Mouse (Mus musculus) CH12.LX (cell line): ENCODE measurements around the gene Pradc1. TPM values are rescaled to one million over a fixed set of nuclear protein-coding genes. Genes with fewer than 3 reads are reported as not detected.

Experiments used
- DNase-seq: peaks from one replicate; pipeline ENCODE4 v3.0.0-alpha.2; 2013; ENCODE audit errors: extremely low read depth
- H3K27ac ChIP-seq: 2 replicates; pipeline ENCODE4 v1.5.1; 2012; ENCODE audit warnings: low read depth, mild to moderate bottlenecking, control low read depth, moderate library complexity; ENCODE audit not compliant: insufficient read depth
- H3K27me3 ChIP-seq: replicated peaks from 2 replicates; pipeline ENCODE3; 2012; ENCODE audit warnings: inconsistent platforms
- H3K36me3 ChIP-seq, 2 experiments: replicated peaks in 1 of 2; 2 replicates each; pipeline versions ENCODE3 to v1.6.1; 2012; ENCODE audit warnings: inconsistent platforms in 1 of 2, low read length in 1 of 2, mild to moderate bottlenecking in 1 of 2, mixed read lengths in 1 of 2, moderate library complexity in 1 of 2; ENCODE audit not compliant: control insufficient read depth in 1 of 2, insufficient read depth in 1 of 2
- H3K4me1 ChIP-seq, 2 experiments: 2 replicates each; pipeline ENCODE4 v1.6.1; 2012; ENCODE audit warnings: inconsistent platforms in 1 of 2, moderate library complexity in 1 of 2; ENCODE audit not compliant: insufficient read depth in 2 of 2, control insufficient read depth in 1 of 2
- H3K4me2 ChIP-seq: 2 replicates; pipeline ENCODE4 v1.6.1; 2012; ENCODE audit warnings: low read depth, mild to moderate bottlenecking, control low read depth; ENCODE audit not compliant: poor library complexity, insufficient read depth, severe bottlenecking
- H3K4me3 ChIP-seq, 3 experiments: fragments of 150-350 bp in 1 of 3; sonication (generic) in 1 of 3; replicated peaks in 1 of 3; 2 replicates each; pipeline versions ENCODE3 to v1.5.1; 2011 to 2012; ENCODE audit warnings: low read depth in 2 of 3, low read length in 2 of 3, mild to moderate bottlenecking in 2 of 3, moderate library complexity in 2 of 3, control low read depth in 1 of 3, improper control_type of control experiment in 1 of 3, inconsistent platforms in 1 of 3, mixed read lengths in 1 of 3; ENCODE audit not compliant: poor library complexity in 1 of 3
- H3K79me2 ChIP-seq: replicated peaks from 2 replicates; pipeline ENCODE4 v1.6.1; 2012; ENCODE audit warnings: mild to moderate bottlenecking, moderate library complexity; ENCODE audit not compliant: control insufficient read depth, poor library complexity, insufficient read depth, severe bottlenecking; ENCODE audit errors: extremely low read depth
- H3K9ac ChIP-seq: 2 replicates; pipeline ENCODE4 v1.6.1; 2012; ENCODE audit warnings: low read depth, mild to moderate bottlenecking, control low read depth, moderate library complexity; ENCODE audit not compliant: insufficient read depth
- H3K9me3 ChIP-seq: replicated peaks from 2 replicates; pipeline ENCODE3; 2012; ENCODE audit warnings: low read length, inconsistent platforms, mixed read lengths
- BHLHE40 ChIP-seq: IDR thresholded peaks from 2 replicates; pipeline ENCODE4 v1.6.1; 2011; ENCODE audit warnings: mild to moderate bottlenecking, low read depth, low read length, improper control_type of control experiment
- CHD2 ChIP-seq: IDR thresholded peaks from 2 replicates; pipeline ENCODE4 v1.6.1; 2011; ENCODE audit warnings: low read length, improper control_type of control experiment
- CTCF ChIP-seq, 2 experiments: IDR thresholded peaks in 1 of 2; conservative IDR thresholded peaks in 1 of 2; 2 replicates each; pipeline ENCODE4 v1.5.1; 2011 to 2012; ENCODE audit warnings: low read depth in 2 of 2, low read length in 2 of 2, improper control_type of control experiment in 1 of 2, inconsistent platforms in 1 of 2, mild to moderate bottlenecking in 1 of 2, moderate library complexity in 1 of 2
- E2F4 ChIP-seq: IDR thresholded peaks from 2 replicates; pipeline ENCODE4 v1.6.1; 2011; ENCODE audit warnings: low read depth, low read length, improper control_type of control experiment; ENCODE audit not compliant: insufficient replicate concordance
- ELF1 ChIP-seq: IDR thresholded peaks from 2 replicates; pipeline ENCODE4 v1.6.1; 2014; ENCODE audit warnings: low read depth, mild to moderate bottlenecking, inconsistent platforms, low read length, improper control_type of control experiment
- EP300 ChIP-seq: IDR thresholded peaks from 2 replicates; pipeline ENCODE4 v1.6.1; 2011; ENCODE audit warnings: low read length, improper control_type of control experiment
- HCFC1 ChIP-seq: IDR thresholded peaks from 2 replicates; pipeline ENCODE4 v1.6.1; 2012; ENCODE audit warnings: low read depth, mild to moderate bottlenecking, inconsistent platforms, low read length, improper control_type of control experiment
- IRF4 ChIP-seq: IDR thresholded peaks from 2 replicates; pipeline ENCODE4 v1.6.1; 2014; ENCODE audit warnings: low read depth, mild to moderate bottlenecking, inconsistent platforms, low read length, improper control_type of control experiment
- JUND ChIP-seq: conservative IDR thresholded peaks from 2 replicates; pipeline ENCODE4 v1.6.1; 2011; ENCODE audit warnings: low read depth, low read length, improper control_type of control experiment
- KAT2A ChIP-seq: IDR thresholded peaks from 2 replicates; pipeline ENCODE4 v1.6.1; 2012; ENCODE audit warnings: low read length, improper control_type of control experiment, inconsistent platforms; ENCODE audit not compliant: insufficient replicate concordance
- MAFK ChIP-seq: IDR thresholded peaks from 2 replicates; pipeline ENCODE4 v1.6.1; 2011; ENCODE audit warnings: low read length, improper control_type of control experiment; ENCODE audit not compliant: insufficient replicate concordance
- MAX ChIP-seq: IDR thresholded peaks from 2 replicates; pipeline ENCODE4 v1.6.1; 2011; ENCODE audit warnings: low read length, improper control_type of control experiment
- MEF2A ChIP-seq: IDR thresholded peaks from 2 replicates; pipeline ENCODE4 v1.6.1; 2014; ENCODE audit warnings: low read depth, mild to moderate bottlenecking, inconsistent platforms, low read length, improper control_type of control experiment, borderline replicate concordance
- MXI1 ChIP-seq: IDR thresholded peaks from 2 replicates; pipeline ENCODE4 v1.6.1; 2011; ENCODE audit warnings: mild to moderate bottlenecking, low read depth, low read length, improper control_type of control experiment
- NELFE ChIP-seq: IDR thresholded peaks from 2 replicates; pipeline ENCODE4 v1.6.1; 2011; ENCODE audit warnings: low read depth, low read length, improper control_type of control experiment
- NRF1 ChIP-seq: IDR thresholded peaks from 2 replicates; pipeline ENCODE4 v1.6.1; 2014; ENCODE audit warnings: low read depth, mild to moderate bottlenecking, inconsistent platforms, low read length, improper control_type of control experiment, moderate library complexity
- POLR2A ChIP-seq: IDR thresholded peaks from 2 replicates; pipeline ENCODE4 v1.6.1; 2011; ENCODE audit warnings: low read depth, mild to moderate bottlenecking, improper control_type of control experiment, low read length
- POLR2AphosphoS2 ChIP-seq: IDR thresholded peaks from 2 replicates; pipeline ENCODE4 v1.6.1; 2011; ENCODE audit warnings: low read depth, low read length, improper control_type of control experiment
- RAD21 ChIP-seq: IDR thresholded peaks from 2 replicates; pipeline ENCODE4 v1.6.1; 2011; ENCODE audit warnings: low read depth, mild to moderate bottlenecking, low read length, improper control_type of control experiment, moderate library complexity
- RCOR1 ChIP-seq: conservative IDR thresholded peaks from 2 replicates; pipeline ENCODE4 v1.6.1; 2012; ENCODE audit warnings: low read depth, mild to moderate bottlenecking, inconsistent platforms, low read length, improper control_type of control experiment
- SIN3A ChIP-seq: IDR thresholded peaks from 2 replicates; pipeline ENCODE4 v1.6.1; 2012; ENCODE audit warnings: low read length, improper control_type of control experiment, inconsistent platforms
- TBP ChIP-seq: conservative IDR thresholded peaks from 2 replicates; pipeline ENCODE4 v1.6.1; 2011; ENCODE audit warnings: low read depth, low read length, improper control_type of control experiment
- UBTF ChIP-seq: IDR thresholded peaks from 2 replicates; pipeline ENCODE4 v1.6.1; 2012; ENCODE audit warnings: low read depth, mild to moderate bottlenecking, inconsistent platforms, low read length, improper control_type of control experiment, moderate library complexity
- USF2 ChIP-seq: conservative IDR thresholded peaks from 2 replicates; pipeline ENCODE4 v1.6.1; 2011; ENCODE audit warnings: low read depth, low read length, improper control_type of control experiment
- ZC3H11A ChIP-seq: IDR thresholded peaks from 2 replicates; pipeline ENCODE4 v1.6.1; 2012; ENCODE audit warnings: low read depth, mild to moderate bottlenecking, inconsistent platforms, low read length, improper control_type of control experiment
- ZKSCAN1 ChIP-seq: IDR thresholded peaks from 2 replicates; pipeline ENCODE4 v1.6.1; 2012; ENCODE audit warnings: low read depth, inconsistent platforms, low read length, improper control_type of control experiment, borderline replicate concordance
- ZMIZ1 ChIP-seq: IDR thresholded peaks from 2 replicates; pipeline ENCODE4 v1.6.1; 2012; ENCODE audit warnings: low read depth, mild to moderate bottlenecking, inconsistent platforms, low read length, improper control_type of control experiment
- dilution Hi-C: fragments of 300-500 bp; cut with MboI; formaldehyde crosslinking; loops from 2 replicates; pipeline ENCODE4 v1.14.3; 2020; ENCODE audit warnings: low sequenced_read_pairs; ENCODE audit not compliant: extremely low pct_unique_long_range_greater_than_20kb, extremely low pct_ligation_motif_present
- in situ Hi-C: fragments of 300-500 bp; cut with MboI; formaldehyde crosslinking; loops from 3 replicates; pipeline ENCODE4 v1.14.3; 2019; ENCODE audit warnings: low sequenced_read_pairs, low pct_ligation_motif_present, low pct_unique_long_range_greater_than_20kb, mixed read lengths
- polyA plus RNA-seq: library from polyadenylated mRNA; unstranded; fragments of >175 nt; gene quantifications from 2 replicates; pipeline ENCODE4 v1.2.1, GENCODE M21; 2012; ENCODE audit warnings: low read depth; ENCODE audit not compliant: insufficient read length
- total RNA-seq, 2 experiments: library from RNA; depleted of rRNA; stranded (reverse); fragments of 300-350 nt in 1 of 2; fragments of >200 nt in 1 of 2; gene quantifications; 2 replicates each; pipeline ENCODE4 v1.2.3; 2012 to 2014

Pradc1 gene
- total and polyA plus RNA-seq, 3 experiments, result 11.0 to 18.8 (median 16.3) TPM

GRCm38 (mm10) chr6:85452411-85452665, 568 bp upstream of the Pradc1 start:
- peak overlapping the region; percentile 97; the same call in 1 of the 2 replicates for H3K4me2 ChIP-seq
- in situ Hi-C loops, result loop anchor here (25.0 kb wide), 1 partner anchor 460 kb away; the partner anchor contains the start of genes Nat8f1, Nat8f4 and Tprkb
- H3K9ac ChIP-seq, result peak overlapping the region; percentile 93
- peaks cover 2 to 49% of the 10 kb centered on the region in 2 experiments; a peak in 3 of 4 replicates for H3K4me1 ChIP-seq
- H3K9me3 ChIP-seq, result no peaks in the 10 kb centered on the region
- peak overlapping the region; percentile 76 to 93 (median 89) for H3K4me3 ChIP-seq
- no peak for TF ChIP-seq E2F4
- no peak for TF ChIP-seq EP300
- TF ChIP-seq IRF4, result no peak
- TF ChIP-seq TBP, result no peak
- TF ChIP-seq JUND, result no peak
- TF ChIP-seq KAT2A, result no peak
- no peak for TF ChIP-seq BHLHE40
- no peak for TF ChIP-seq ZC3H11A
- TF ChIP-seq MXI1, result no peak
- TF ChIP-seq CTCF (conservative IDR thresholded peaks at IDR 0.05 in 1 of 2, IDR thresholded peaks at IDR 0.05 in 1 of 2; ENCODE audit: low read depth in 2 of 2, low read length in 2 of 2), result no peak
- no peak for TF ChIP-seq ZKSCAN1
- no peak for TF ChIP-seq USF2
- TF ChIP-seq ELF1, result no peak
- TF ChIP-seq MAFK, result no peak
- TF ChIP-seq RCOR1, result no peak
- TF ChIP-seq ZMIZ1, result no peak
- peak overlapping the region; percentile 54 for H3K27ac ChIP-seq
- DNase-seq, result no peak
- dilution Hi-C loops, result no loop called here
- no peaks in the 10 kb centered on the region for H3K27me3 ChIP-seq
- peaks cover 52% of the 10 kb centered on the region for H3K79me2 ChIP-seq
- peaks cover 0 to 51% of the 10 kb centered on the region in 2 experiments for H3K36me3 ChIP-seq

- peak within 1 kb of the TSS; percentile 89 to 99 (median 93) for H3K4me3 ChIP-seq
- DNase-seq, result peak; percentile 98
- H3K79me2 ChIP-seq, result peaks cover 38% of the 10 kb centered on the region
- peak within 1 kb of the TSS; percentile 97 for H3K4me2 ChIP-seq
- H3K36me3 ChIP-seq, result peaks cover 11 to 51% of the 10 kb centered on the region in 2 experiments
- dilution Hi-C loops (no loop called here), in situ Hi-C loops (loop anchor here (25.0 kb wide), 1 partner anchor 461 kb away; the partner anchor contains the start of genes Nat8f1, Nat8f4 and Tprkb)
- H3K27ac ChIP-seq, result peak within 1 kb of the TSS; percentile 85
- H3K9ac ChIP-seq, result peak within 1 kb of the TSS; percentile 93
- TF ChIP-seq NELFE (peak; percentile 67), POLR2AphosphoS2 (0 out of 2 replicates have a peak, but pooled peaks have one; percentile 4), MAFK (no peak), MEF2A (no peak), MAX (0 out of 2 replicates have a peak, but pooled peaks have one; percentile 39), ELF1 (peak; percentile 77), MXI1 (peak; percentile 73; the same call in 1 of the 2 replicates), NRF1 (peak; percentile 28; the same call in 1 of the 2 replicates), RAD21 (no peak), ZMIZ1 (peak; percentile 40; the same call in 1 of the 2 replicates), UBTF (peak; percentile 63; the same call in 1 of the 2 replicates), SIN3A (no peak), KAT2A (0 out of 2 replicates have a peak, but pooled peaks have one; percentile 19), E2F4 (no peak), HCFC1 (no peak), CTCF (conservative IDR thresholded peaks at IDR 0.05 in 1 of 2, IDR thresholded peaks at IDR 0.05 in 1 of 2; ENCODE audit: low read depth in 2 of 2, low read length in 2 of 2) (peak in 1 of 2 experiments; percentile 60; a peak in 2 of 4 replicates), CHD2 (peak; percentile 89), TBP (0 out of 2 replicates have a peak, but pooled peaks have one; percentile 66), ZC3H11A (no peak), POLR2A (no peak)
- H3K9me3 ChIP-seq, result no peaks in the 10 kb centered on the region
- no peaks in the 10 kb centered on the region for H3K27me3 ChIP-seq
- H3K4me1 ChIP-seq, result peaks cover 0 to 35% of the 10 kb centered on the region in 2 experiments; a peak in 2 of 4 replicates
Observed at GRCm38 (mm10) chr6:85450697-85451663, 790 bp downstream of the Pradc1 start, which contains the start of gene Cct7. Gene Cct7 (plus strand): TSS chr6:85451514.
